In the genomic region with DNA sequence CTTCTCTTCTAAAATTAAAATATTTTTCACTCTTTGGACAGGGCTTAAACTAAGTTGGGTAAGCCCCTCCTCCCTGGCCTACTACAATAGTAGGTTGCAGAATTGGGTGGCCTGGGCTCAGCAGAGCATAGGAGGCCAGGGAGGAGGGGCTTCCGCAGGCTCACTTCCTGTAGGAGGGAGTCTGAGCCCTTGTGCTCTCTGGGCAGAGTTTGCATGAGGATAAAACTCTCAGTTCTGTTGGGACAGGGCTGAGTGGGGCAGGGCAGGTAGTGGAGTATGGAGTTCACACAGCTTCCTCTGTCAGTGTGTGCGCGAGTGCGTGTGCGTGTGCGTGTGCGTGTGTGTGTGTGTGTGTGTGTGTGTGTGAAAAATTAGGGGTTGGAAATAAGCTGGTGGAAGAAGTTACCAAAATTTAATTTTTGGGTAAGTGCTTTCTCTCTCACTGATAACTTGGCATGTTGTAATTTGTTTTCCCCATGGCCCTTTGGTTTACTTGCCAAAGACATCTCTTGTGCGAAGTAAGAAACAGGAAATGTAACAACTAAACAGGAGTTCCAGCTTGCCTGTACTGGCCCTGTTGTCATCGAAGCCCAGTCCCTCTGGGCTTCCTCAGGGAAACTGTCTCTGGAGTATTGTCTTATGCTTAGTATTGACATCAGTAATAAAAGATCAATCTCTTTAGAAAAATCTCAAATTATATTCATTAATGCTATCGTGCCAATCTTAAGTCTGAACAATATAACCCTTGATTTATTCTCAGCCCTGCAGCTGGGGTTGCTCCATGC, we compare ENCODE assay signal across 9 mouse cellular contexts. TPM values are rescaled to one million over a fixed set of nuclear protein-coding genes. Genes with fewer than 3 reads are reported as not detected.
DNase-seq lines count a peak whose midpoint lies in the region; ATAC-seq lines count a peak whose summit lies in the region.
"Had no signal": no experiment of that assay in that cellular context is flagged by ENCODE, and none has a peak within 500 bp of the region (broad histone marks: within the 10 kb centered on the region; RNA-seq: fewer than 3 reads in every experiment).

No protein-coding gene starts in this region.

- DNase-seq in 416B (ENCODE audit: low read depth) (peak; percentile 52), A20 (ENCODE audit: low read depth, low spot score) (peak; percentile 87)
- peak; percentile 55 for DNase-seq in induced T-regulatory cell, adult 2 months (ENCODE audit: low read depth)
- DNase-seq in left cerebral cortex, adult 11 months (ENCODE audit: low spot score): no peak
- DNase-seq in urinary bladder, postnatal 14 days (ENCODE audit: low spot score): no peak
- DNase-seq in cerebellum, postnatal 10 days: no peak
- DNase-seq: cerebellum, postnatal 14 days had no signal

- peak; percentile 41 for ATAC-seq in megakaryocyte-erythroid progenitor cell, adult 5-6 weeks (replicated peaks; ENCODE audit: low FRiP score, low TSS enrichment, poor library complexity, severe bottlenecking)
- no peak for ATAC-seq in cerebellum, adult (ENCODE audit: insufficient number of reproducible peaks, low FRiP score, low TSS enrichment)

RNA-seq across cellular contexts. Expression of a gene that starts 9.2 kb away (rescaled TPM):
- total RNA-seq in megakaryocyte-erythroid progenitor cell, adult 5-6 weeks (2014; fragmentation: Nextera tagmentation): 38.6 and 51.5 TPM in 2 replicates
- 12.3 and 27.0 TPM in 2 replicates for total RNA-seq in megakaryocyte-erythroid progenitor cell, adult 5-6 weeks (2017)

Comparison
In these comparisons a context has a peak if more than half of its experiments do, and no peak if none do; other contexts are left out.
1. DNase-seq: peak in 416B (single experiment), A20 (single experiment) and induced T-regulatory cell, adult 2 months (single experiment); none in left cerebral cortex, adult 11 months (single experiment), urinary bladder, postnatal 14 days (single experiment) and cerebellum, postnatal 10 days (0 of 2).